Mouse (Mus musculus) left cerebral cortex, postnatal 4 days (tissue): ENCODE data around the gene Pcnp. TPM values are rescaled to one million over a fixed set of nuclear protein-coding genes. Genes with fewer than 3 reads are reported as not detected.

Source experiments
- DNase-seq: peaks from one replicate; pipeline ENCODE4 v3.0.0-alpha.2; 2022
- intact Hi-C: fragments of 180-260 bp; cut with DNase I; formaldehyde crosslinking; loops from one replicate; pipeline ENCODE4 v1.15.1; 2025
- total RNA-seq, 2 experiments: library from RNA; stranded (reverse); gene quantifications; 2 replicates each; pipeline ENCODE4 v1.2.3; 2021

Gene Pcnp
- total RNA-seq, 2 experiments from 2014 or later: 114 to 118 TPM

- DNase-seq: peak; percentile 96
- intact Hi-C loops: no loop called here
Measured at GRCm38 (mm10) chr16:56037138-56038010, 7.8 kb upstream of the Pcnp start, which contains the start of gene Trmt10c. Gene Trmt10c, minus strand, starts transcription at chr16:56037819.

- intact Hi-C loops: no loop called here
- no peak for DNase-seq
Measured at GRCm38 (mm10) chr16:56036501-56036900, 7.0 kb upstream of the Pcnp start.

- no peak for DNase-seq
- intact Hi-C loops: no loop called here
Measured at GRCm38 (mm10) chr16:56034566-56034965, 5.0 kb upstream of the Pcnp start.

GRCm38 (mm10) chr16:56028722-56029551 lies 602 bp downstream of the Pcnp start:
- DNase-seq: no peak
- intact Hi-C loops: loop anchor here (5.0 to 10.0 kb wide), 2 partner anchors 57 to 666 kb away; partner anchors contain the start of gene Zbtb11

- DNase-seq: no peak
Measured at GRCm38 (mm10) chr16:56027854-56028629, 1.5 kb downstream of the Pcnp start.

GRCm38 (mm10) chr16:56019660-56020059 lies 9.9 kb downstream of the Pcnp start:
- intact Hi-C loops: loop anchor here (10.0 kb wide), 1 partner anchor 675 kb away; no protein-coding TSS in a partner anchor
- no peak for DNase-seq

More at GRCm38 (mm10) chr16:56027854-56028629, 1.5 kb downstream of the Pcnp start:
- intact Hi-C loops: loop anchor here (5.0 to 10.0 kb wide), 2 partner anchors 56 to 667 kb away; partner anchors contain the start of gene Zbtb11

- intact Hi-C loops: no loop called here
- no peak for DNase-seq
Measured at GRCm38 (mm10) chr16:56014076-56014475, 15.5 kb downstream of the Pcnp start.

GRCm38 (mm10) chr16:56012789-56013743 lies 16.5 kb downstream of the Pcnp start:
- no peak for DNase-seq
- intact Hi-C loops: no loop called here

GRCm38 (mm10) chr16:56008862-56009261 lies 20.7 kb downstream of the Pcnp start:
- intact Hi-C loops: no loop called here
- no peak for DNase-seq

- intact Hi-C loops: no loop called here
- no peak for DNase-seq
Measured at GRCm38 (mm10) chr16:56006798-56007197, 22.7 kb downstream of the Pcnp start.

GRCm38 (mm10) chr16:55994235-55994634 lies 35.3 kb downstream of the Pcnp start:
- intact Hi-C loops: no loop called here
- no peak for DNase-seq

GRCm38 (mm10) chr16:55990311-55990710 lies 39.2 kb downstream of the Pcnp start:
- no peak for DNase-seq
- intact Hi-C loops: no loop called here

GRCm38 (mm10) chr16:55986001-55986400 lies 43.5 kb downstream of the Pcnp start:
- intact Hi-C loops: no loop called here
- DNase-seq: no peak

- DNase-seq: no peak
- intact Hi-C loops: loop anchor here (5.0 kb wide), 1 partner anchor 52 kb away; the partner anchor contains the start of gene Pcnp
Measured at GRCm38 (mm10) chr16:55974903-55975285, 54.6 kb downstream of the Pcnp start.

- intact Hi-C loops: loop anchor here (5.0 kb wide), 1 partner anchor 53 kb away; the partner anchor contains the start of gene Pcnp
Measured at GRCm38 (mm10) chr16:55974256-55974902, 55.2 kb downstream of the Pcnp start.

GRCm38 (mm10) chr16:55973431-55974255 lies 55.9 kb downstream of the Pcnp start, which contains the start of gene Zbtb11:
Gene Zbtb11, plus strand, starts transcription at chr16:55973883.
- peak; percentile 100 for DNase-seq
- intact Hi-C loops: loop anchor here (5.0 kb wide), 1 partner anchor 54 kb away; the partner anchor contains the start of gene Pcnp

More at GRCm38 (mm10) chr16:55974256-55974902, 55.2 kb downstream of the Pcnp start:
- peak; percentile 92 for DNase-seq

- intact Hi-C loops: loop anchor here (5.0 kb wide), 1 partner anchor 55 kb away; the partner anchor contains the start of gene Pcnp
- no peak for DNase-seq
Measured at GRCm38 (mm10) chr16:55972626-55973201, 56.8 kb downstream of the Pcnp start.
